In the genomic region with DNA sequence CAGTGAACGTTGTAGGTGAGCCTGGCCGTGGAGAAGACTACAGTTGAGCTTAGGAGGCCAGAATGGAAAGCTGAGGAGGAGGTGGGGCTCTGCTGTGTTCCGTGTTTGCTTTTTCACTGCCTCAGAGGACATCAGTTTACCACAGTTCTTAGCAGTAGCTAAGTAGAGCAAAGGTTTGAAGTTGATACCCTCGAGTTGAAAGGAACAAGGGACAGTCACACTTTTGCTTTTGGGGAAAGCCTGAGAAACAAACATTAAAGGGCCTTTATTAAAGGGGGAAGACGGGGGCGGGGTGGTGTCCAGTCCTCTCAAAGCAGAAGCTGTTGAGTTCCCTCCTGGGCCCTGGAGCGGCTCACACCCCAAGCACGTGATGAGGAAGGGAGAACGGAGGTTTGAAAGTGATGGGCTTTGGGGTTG, we compare ENCODE assay signal across 8 mouse cellular contexts. TPM values are rescaled to one million over a fixed set of nuclear protein-coding genes. Genes with fewer than 3 reads are reported as not detected.
DNase-seq lines count a peak whose midpoint lies in the region; ATAC-seq and TF ChIP-seq lines count a peak whose summit lies in the region.

No protein-coding gene starts in this region.

- TF ChIP-seq EP300 in MEL (IDR thresholded peaks at IDR 0.05; ENCODE audit: low read depth in 1 of 2, low read length in 2 of 2): no peak

- H3K79me2 ChIP-seq in MEL (ENCODE audit: control insufficient read depth, insufficient read depth, low read length, poor library complexity): peaks cover 9% of the 10 kb centered on the region

- H3K9ac ChIP-seq in MEL (ENCODE audit: control insufficient read depth, low read depth, low read length, poor library complexity, severe bottlenecking): peak overlapping the region; percentile 85
- H3K9ac ChIP-seq in heart, embryonic 11.5 days (ENCODE audit: low read depth, low read length): peak overlapping the region; percentile 50
- H3K9ac ChIP-seq in limb, embryonic 15.5 days: no peak overlapping the region
- no peak overlapping the region for H3K9ac ChIP-seq in midbrain, embryonic 14.5 days (replicated peaks; ENCODE audit: low read length)

- peak; percentile 12 to 16 for DNase-seq in frontal cortex, postnatal 10 days (ENCODE audit: low spot score in 2 of 2)
- DNase-seq in frontal cortex, postnatal 14 days (ENCODE audit: low spot score in 2 of 2): no peak
- peak; percentile 77 for DNase-seq in MEL (ENCODE audit: low read depth, low spot score)
- DNase-seq in midbrain, embryonic 14.5 days: no peak
- peak; percentile 56 for DNase-seq in thymus, postnatal 4 days

- no peaks in the 10 kb centered on the region for H3K27me3 ChIP-seq in MEL (ENCODE audit: control insufficient read depth in 1 of 2, insufficient read depth in 2 of 2, low read length in 2 of 2)
- H3K27me3 ChIP-seq in heart, embryonic 11.5 days (ENCODE audit: control insufficient read depth, insufficient read depth, low read length): peaks cover 11% of the 10 kb centered on the region
- no peaks in the 10 kb centered on the region for H3K27me3 ChIP-seq in limb, embryonic 15.5 days
- peaks cover 29% of the 10 kb centered on the region; the same call in 1 of the 2 replicates for H3K27me3 ChIP-seq in midbrain, embryonic 14.5 days (ENCODE audit: control insufficient read depth, insufficient read depth, low read length)

- H3K4me1 ChIP-seq in MEL (ENCODE audit: control insufficient read depth in 1 of 2, insufficient read depth in 2 of 2, low read length in 2 of 2): peaks cover 7 to 16% of the 10 kb centered on the region in 2 experiments
- H3K4me1 ChIP-seq in heart, embryonic 11.5 days (ENCODE audit: control insufficient read depth, insufficient read depth, low read length): peaks cover 19% of the 10 kb centered on the region
- H3K4me1 ChIP-seq in limb, embryonic 15.5 days: peaks cover 21% of the 10 kb centered on the region
- peaks cover 15% of the 10 kb centered on the region; the same call in 1 of the 2 replicates for H3K4me1 ChIP-seq in midbrain, embryonic 14.5 days (ENCODE audit: control insufficient read depth, insufficient read depth, low read length)

- peak overlapping the region; percentile 81 for H3K27ac ChIP-seq in MEL (ENCODE audit: control insufficient read depth, low read depth, low read length)
- no peak overlapping the region for H3K27ac ChIP-seq in heart, embryonic 11.5 days (ENCODE audit: low read depth, low read length)
- no peak overlapping the region for H3K27ac ChIP-seq in limb, embryonic 15.5 days
- no peak overlapping the region for H3K27ac ChIP-seq in midbrain, embryonic 14.5 days (replicated peaks; ENCODE audit: low read depth, low read length)

- TF ChIP-seq RAD21 in MEL (IDR thresholded peaks at IDR 0.05; ENCODE audit: low read depth, low read length): no peak

- no peaks in the 10 kb centered on the region for H3K9me3 ChIP-seq in MEL (replicated peaks; ENCODE audit: insufficient read depth, low read length)
- no peaks in the 10 kb centered on the region for H3K9me3 ChIP-seq in heart, embryonic 11.5 days (replicated peaks; ENCODE audit: control insufficient read depth, low read length)
- no peaks in the 10 kb centered on the region for H3K9me3 ChIP-seq in limb, embryonic 15.5 days
- no peaks in the 10 kb centered on the region for H3K9me3 ChIP-seq in midbrain, embryonic 14.5 days (ENCODE audit: control insufficient read depth, low read length)

- H3K4me3 ChIP-seq in MEL (ENCODE audit: control insufficient read depth in 1 of 2, insufficient read depth in 1 of 2, low read depth in 2 of 2, low read length in 2 of 2): peak overlapping the region; percentile 68 to 83
- H3K4me3 ChIP-seq in heart, embryonic 11.5 days (ENCODE audit: low read depth, low read length): peak overlapping the region; percentile 58
- H3K4me3 ChIP-seq in limb, embryonic 15.5 days: peak overlapping the region; percentile 59
- peak overlapping the region; percentile 55 for H3K4me3 ChIP-seq in midbrain, embryonic 14.5 days (replicated peaks; ENCODE audit: low read depth, low read length)

- peak overlapping the region; percentile 94 for H3K4me2 ChIP-seq in heart, embryonic 11.5 days
- H3K4me2 ChIP-seq in limb, embryonic 15.5 days: peak overlapping the region; percentile 98
- peak overlapping the region; percentile 100 for H3K4me2 ChIP-seq in midbrain, embryonic 14.5 days (ENCODE audit: low read length)

- peak in 1 of 2 experiments; percentile 26; a peak in 1 of 4 replicates for TF ChIP-seq POLR2A in MEL (IDR thresholded peaks at IDR 0.05; ENCODE audit: control insufficient read depth in 1 of 2, insufficient read depth in 1 of 2, low read depth in 1 of 2, low read length in 2 of 2, poor library complexity in 1 of 2)

- ATAC-seq in heart, embryonic 11.5 days (replicated peaks; ENCODE audit: insufficient number of reproducible peaks, low FRiP score, low TSS enrichment): no peak
- ATAC-seq in limb, embryonic 15.5 days (ENCODE audit: insufficient number of reproducible peaks, low FRiP score, low TSS enrichment, low read depth): no peak
- peak; percentile 7; the same call in 1 of the 2 replicates for ATAC-seq in midbrain, embryonic 14.5 days (ENCODE audit: low FRiP score, low TSS enrichment)
- no peak for ATAC-seq in erythroid progenitor cell, adult 5-6 weeks (replicated peaks; ENCODE audit: low FRiP score, poor library complexity, severe bottlenecking)

- TF ChIP-seq CTCF in MEL (IDR thresholded peaks at IDR 0.05 in 2 of 3, conservative IDR thresholded peaks at IDR 0.05 in 1 of 3; ENCODE audit: control insufficient read depth in 1 of 3, insufficient read depth in 1 of 3, low read depth in 2 of 3, low read length in 3 of 3, poor library complexity in 1 of 3, severe bottlenecking in 1 of 3): no peak

- WGBS in heart, embryonic 11.5 days (ENCODE audit: insufficient replicate concordance): 5% methylated on average over 9 of the region's 9 CpGs
- WGBS in limb, embryonic 15.5 days: 6% methylated on average over 9 of the region's 9 CpGs
- WGBS in midbrain, embryonic 14.5 days: 3% methylated on average over 9 of the region's 9 CpGs

- peaks cover 0 to 20% of the 10 kb centered on the region in 2 experiments; a peak in 2 of 4 replicates for H3K36me3 ChIP-seq in MEL (ENCODE audit: control insufficient read depth in 1 of 2, insufficient read depth in 2 of 2, low read length in 2 of 2)
- no peaks in the 10 kb centered on the region for H3K36me3 ChIP-seq in heart, embryonic 11.5 days (ENCODE audit: control insufficient read depth, insufficient read depth, low read length)
- H3K36me3 ChIP-seq in limb, embryonic 15.5 days: no peaks in the 10 kb centered on the region
- no peaks in the 10 kb centered on the region for H3K36me3 ChIP-seq in midbrain, embryonic 14.5 days (ENCODE audit: control insufficient read depth, insufficient read depth, low read length)

TF ChIP-seq in MEL, 35 proteins besides CTCF, POLR2A, EP300 and RAD21:
- TF ChIP-seq MAX (IDR thresholded peaks at IDR 0.05; ENCODE audit: low read length) (peak; percentile 65; the same call in 1 of the 2 replicates), JUND (IDR thresholded peaks at IDR 0.05; ENCODE audit: low read depth, low read length) (no peak), BHLHE40 (IDR thresholded peaks at IDR 0.05; ENCODE audit: borderline replicate concordance, low read depth, low read length) (peak; percentile 86; the same call in 1 of the 2 replicates), SIN3A (IDR thresholded peaks at IDR 0.05; ENCODE audit: low read length) (peak; percentile 45), USF2 (IDR thresholded peaks at IDR 0.05; ENCODE audit: borderline replicate concordance in 1 of 2, insufficient read depth in 1 of 2, low read depth in 1 of 2, low read length in 2 of 2) (0 out of 4 replicates have a peak, but pooled peaks of 1 of the 2 experiments have one; percentile 30), TCF12 (IDR thresholded peaks at IDR 0.05; ENCODE audit: low read depth, low read length) (0 out of 2 replicates have a peak, but pooled peaks have one; percentile 10), NELFE (IDR thresholded peaks at IDR 0.05; ENCODE audit: low read depth, low read length) (no peak), USF1 (IDR thresholded peaks at IDR 0.05; ENCODE audit: low read depth, low read length) (peak; percentile 86)

RNA-seq across cellular contexts. Expression of a gene that starts 1.1 kb away (rescaled TPM):
- 8.1 and 10.4 TPM in 2 replicates for total RNA-seq in MEL (2012; rRNA removed)
- 10 to 100 TPM in 1 of 2 experiments, not detected in 1; 34.0 TPM for polyA plus RNA-seq in MEL (2012; ENCODE audit: insufficient read depth in 1 of 2, insufficient read length in 2 of 2, low read depth in 1 of 2, low replicate concordance in 2 of 2, missing spikeins in 1 of 2)
- 11.4 and 16.6 TPM in 2 replicates for polyA plus RNA-seq in heart, embryonic 11.5 days (2014; fragmentation: Nextera tagmentation; extraction: Ambion mirVana)
- 13.5 and 15.2 TPM in 2 replicates for polyA plus RNA-seq in limb, embryonic 15.5 days (2015; fragmentation: Nextera tagmentation; extraction: Ambion mirVana)
- polyA plus RNA-seq in midbrain, embryonic 14.5 days (2014; fragmentation: Nextera tagmentation; extraction: Ambion mirVana): 1.8 and 3.9 TPM in 2 replicates
- 15.5 and 26.4 TPM in 2 replicates for total RNA-seq in erythroid progenitor cell, adult 5-6 weeks (2015; ENCODE audit: low replicate concordance)
- 1.8 and 9.0 TPM in 2 replicates for total RNA-seq in erythroid progenitor cell, adult 5-6 weeks (2017; ENCODE audit: low replicate concordance)

Comparison
In these comparisons a context has a peak if more than half of its experiments do, and no peak if none do; other contexts are left out.
1. DNase-seq: peak in frontal cortex, postnatal 10 days (2 of 2), MEL (single experiment) and thymus, postnatal 4 days (single experiment); none in frontal cortex, postnatal 14 days (0 of 2) and midbrain, embryonic 14.5 days (single experiment).
2. H3K9ac ChIP-seq: peak in MEL (single experiment) and heart, embryonic 11.5 days (single experiment); none in limb, embryonic 15.5 days (single experiment) and midbrain, embryonic 14.5 days (single experiment).
3. Peak in every context shown above with its lines, with median percentiles within 50 percentile points of each other: H3K4me3 ChIP-seq and H3K4me2 ChIP-seq.